In genomic region chr5:137776408-137776918, GRCm38 (mm10) we compare ENCODE assay signal across 7 mouse cellular contexts. TPM values are rescaled to one million over a fixed set of nuclear protein-coding genes. Genes with fewer than 3 reads are reported as not detected.
DNase-seq lines count a peak whose midpoint lies in the region; ATAC-seq lines count a peak whose summit lies in the region.

No protein-coding gene starts in this region.

- H3K27ac ChIP-seq in embryonic facial prominence, embryonic 12.5 days = no peak overlapping the region
- peak overlapping the region; percentile 36; the same call in 1 of the 2 replicates for H3K27ac ChIP-seq in limb, embryonic 10.5 days

- H3K36me3 ChIP-seq in embryonic facial prominence, embryonic 12.5 days = peaks cover 15% of the 10 kb centered on the region
- peaks cover 19% of the 10 kb centered on the region for H3K36me3 ChIP-seq in limb, embryonic 10.5 days

- H3K4me1 ChIP-seq in embryonic facial prominence, embryonic 12.5 days = peaks cover 23% of the 10 kb centered on the region
- peaks cover 24% of the 10 kb centered on the region for H3K4me1 ChIP-seq in limb, embryonic 10.5 days

- WGBS in embryonic facial prominence, embryonic 12.5 days = 41% methylated on average over 5 of the region's 5 CpGs
- 43% methylated on average over 5 of the region's 5 CpGs for WGBS in limb, embryonic 10.5 days

- H3K9me3 ChIP-seq in embryonic facial prominence, embryonic 12.5 days = no peaks in the 10 kb centered on the region
- no peaks in the 10 kb centered on the region for H3K9me3 ChIP-seq in limb, embryonic 10.5 days (replicated peaks)

- DNase-seq in urinary bladder, postnatal 14 days (ENCODE audit: low spot score) = peak; percentile 68
- no peak for DNase-seq in urinary bladder, postnatal 10 days (ENCODE audit: low spot score)
- no peak for DNase-seq in limb, embryonic 10.5 days (ENCODE audit: low spot score)
- DNase-seq in thymus, postnatal 0 days (ENCODE audit: low spot score) = peak; percentile 76
- no peak for DNase-seq in layer of hippocampus, adult 8-10 months (ENCODE audit: low spot score in 2 of 2)

- H3K4me3 ChIP-seq in embryonic facial prominence, embryonic 12.5 days = no peak overlapping the region
- H3K4me3 ChIP-seq in limb, embryonic 10.5 days = no peak overlapping the region

- ATAC-seq in embryonic facial prominence, embryonic 12.5 days (ENCODE audit: insufficient number of reproducible peaks, insufficient read depth, low FRiP score, low TSS enrichment) = no peak
- ATAC-seq in inflammation-experienced regulatory T-cells, adult 6 months = no peak

- no peaks in the 10 kb centered on the region for H3K27me3 ChIP-seq in embryonic facial prominence, embryonic 12.5 days
- no peaks in the 10 kb centered on the region for H3K27me3 ChIP-seq in limb, embryonic 10.5 days (ENCODE audit: low read depth, poor library complexity, severe bottlenecking)

- 0 out of 2 replicates have a peak overlapping the region, but pooled peaks have one; percentile 7 for H3K9ac ChIP-seq in embryonic facial prominence, embryonic 12.5 days

- no peak overlapping the region for H3K4me2 ChIP-seq in embryonic facial prominence, embryonic 12.5 days (replicated peaks)

RNA-seq across cellular contexts. Expression of gene Ppp1r35, which starts 2.2 kb away (rescaled TPM):
- polyA plus RNA-seq in embryonic facial prominence, embryonic 12.5 days (2016; fragmentation: Nextera tagmentation; extraction: Ambion mirVana) = 51.3 and 51.9 TPM in 2 replicates
- polyA plus RNA-seq in limb, embryonic 10.5 days (2016; fragmentation: Nextera tagmentation; extraction: Ambion mirVana) = 47.0 and 49.5 TPM in 2 replicates
- polyA plus RNA-seq in thymus, postnatal 0 days (2015; fragmentation: Nextera tagmentation; extraction: Ambion mirVana) = 69.4 and 69.6 TPM in 2 replicates
- total RNA-seq in layer of hippocampus, adult 8-10 months (2022) = 10 to 100 TPM; 11.5 to 16.3 (median 14.1) TPM
- polyA plus RNA-seq in inflammation-experienced regulatory T-cells, adult 6 months (2017; shearing (Covaris generic)) = 10 to 100 TPM in 1 of 3 experiments, 1 to 10 TPM in 2; 6.0 to 10.9 (median 6.5) TPM

RNA-seq across cellular contexts. Expression of gene Mepce, which starts 11.0 kb away (rescaled TPM):
- 14.5 and 15.8 TPM in 2 replicates for polyA plus RNA-seq in embryonic facial prominence, embryonic 12.5 days (2016; fragmentation: Nextera tagmentation; extraction: Ambion mirVana)
- 11.3 and 11.8 TPM in 2 replicates for polyA plus RNA-seq in limb, embryonic 10.5 days (2016; fragmentation: Nextera tagmentation; extraction: Ambion mirVana)
- polyA plus RNA-seq in thymus, postnatal 0 days (2015; fragmentation: Nextera tagmentation; extraction: Ambion mirVana) = 13.1 and 17.2 TPM in 2 replicates
- total RNA-seq in layer of hippocampus, adult 8-10 months (2022) = 10 to 100 TPM; 44.6 to 52.9 (median 48.3) TPM
- 10 to 100 TPM; 13.1 to 32.7 (median 29.8) TPM for polyA plus RNA-seq in inflammation-experienced regulatory T-cells, adult 6 months (2017; shearing (Covaris generic))

RNA-seq across cellular contexts. Expression of gene Zcwpw1, which starts 11.1 kb away (rescaled TPM):
- 38.2 and 39.3 TPM in 2 replicates for polyA plus RNA-seq in embryonic facial prominence, embryonic 12.5 days (2016; fragmentation: Nextera tagmentation; extraction: Ambion mirVana)
- polyA plus RNA-seq in limb, embryonic 10.5 days (2016; fragmentation: Nextera tagmentation; extraction: Ambion mirVana) = 8.4 and 15.8 TPM in 2 replicates
- polyA plus RNA-seq in thymus, postnatal 0 days (2015; fragmentation: Nextera tagmentation; extraction: Ambion mirVana) = 17.7 and 18.6 TPM in 2 replicates
- total RNA-seq in layer of hippocampus, adult 8-10 months (2022) = 1 to 10 TPM; 6.7 to 9.1 (median 7.5) TPM
- polyA plus RNA-seq in inflammation-experienced regulatory T-cells, adult 6 months (2017; shearing (Covaris generic)) = 10 to 100 TPM in 2 of 3 experiments, 1 to 10 TPM in 1; 4.7 to 12.0 (median 11.0) TPM

RNA-seq across cellular contexts. Expression of gene Tsc22d4, which starts 30.9 kb away (rescaled TPM):
- polyA plus RNA-seq in embryonic facial prominence, embryonic 12.5 days (2016; fragmentation: Nextera tagmentation; extraction: Ambion mirVana) = 129 and 133 TPM in 2 replicates
- polyA plus RNA-seq in limb, embryonic 10.5 days (2016; fragmentation: Nextera tagmentation; extraction: Ambion mirVana) = 78.1 and 99.5 TPM in 2 replicates
- polyA plus RNA-seq in thymus, postnatal 0 days (2015; fragmentation: Nextera tagmentation; extraction: Ambion mirVana) = 353 and 419 TPM in 2 replicates
- 100 to 1,000 TPM; 146 to 236 (median 178) TPM for total RNA-seq in layer of hippocampus, adult 8-10 months (2022)
- polyA plus RNA-seq in inflammation-experienced regulatory T-cells, adult 6 months (2017; shearing (Covaris generic)) = 10 to 100 TPM; 43.3 to 83.4 (median 64.7) TPM

RNA-seq across cellular contexts. Expression of gene Nyap1, which starts 35.1 kb away (rescaled TPM):
- polyA plus RNA-seq in embryonic facial prominence, embryonic 12.5 days (2016; fragmentation: Nextera tagmentation; extraction: Ambion mirVana) = 3.7 and 4.6 TPM in 2 replicates
- polyA plus RNA-seq in limb, embryonic 10.5 days (2016; fragmentation: Nextera tagmentation; extraction: Ambion mirVana) = 1.1 and 2.5 TPM in 2 replicates
- polyA plus RNA-seq in thymus, postnatal 0 days (2015; fragmentation: Nextera tagmentation; extraction: Ambion mirVana) = 7.2 and 8.8 TPM in 2 replicates
- 10 to 100 TPM; 64.7 to 77.5 (median 68.4) TPM for total RNA-seq in layer of hippocampus, adult 8-10 months (2022)
- under 1 TPM in 2 of 3 experiments, not detected in 1; 0.12 to 0.20 TPM for polyA plus RNA-seq in inflammation-experienced regulatory T-cells, adult 6 months (2017; shearing (Covaris generic))

Comparison
In these comparisons a context has a peak if more than half of its experiments do, and no peak if none do; other contexts are left out.
1. DNase-seq: peak in urinary bladder, postnatal 14 days (single experiment) and thymus, postnatal 0 days (single experiment); none in urinary bladder, postnatal 10 days (single experiment), limb, embryonic 10.5 days (single experiment) and layer of hippocampus, adult 8-10 months (0 of 2).